10 mouse cellular contexts compared by ENCODE assay signal in the genomic region with DNA sequence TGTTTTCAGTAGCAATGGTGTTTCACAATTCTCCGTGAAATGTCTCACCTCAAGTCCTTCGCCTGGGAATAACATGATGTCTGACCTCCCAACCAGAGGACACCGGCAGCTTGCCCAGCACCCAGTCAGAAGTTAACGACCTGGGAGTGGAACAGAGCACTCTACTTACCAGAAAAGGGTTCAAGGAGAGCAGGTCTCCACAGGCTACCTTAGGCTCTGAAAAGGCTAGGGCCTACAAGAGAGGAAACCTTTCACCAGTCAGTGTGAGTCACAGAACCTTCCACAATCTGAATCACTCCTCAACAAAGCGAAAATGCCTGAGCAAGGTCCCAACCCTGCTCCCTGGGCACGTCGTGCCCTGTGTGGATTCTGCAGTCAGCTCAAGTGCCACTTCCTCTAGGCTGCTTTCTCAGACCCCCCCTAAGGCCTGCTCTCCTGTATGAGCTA. TPM values are rescaled to one million over a fixed set of nuclear protein-coding genes. Genes with fewer than 3 reads are reported as not detected.
DNase-seq lines count a peak whose midpoint lies in the region; ATAC-seq and TF ChIP-seq lines count a peak whose summit lies in the region.
"Had no signal": no experiment of that assay in that cellular context is flagged by ENCODE, and none has a peak within 500 bp of the region (broad histone marks: within the 10 kb centered on the region; RNA-seq: fewer than 3 reads in every experiment).

No protein-coding gene starts in this region.

- ATAC-seq in intestine, embryonic 15.5 days, result peak; percentile 9; the same call in 1 of the 2 replicates
- ATAC-seq in hindbrain, embryonic 11.5 days (ENCODE audit: low FRiP score), result no peak
- ATAC-seq in hindbrain, embryonic 12.5 days (ENCODE audit: low FRiP score), result no peak

- H3K36me3 ChIP-seq in kidney, adult 2 months (ENCODE audit: control insufficient read depth, insufficient read depth, low read length), result no peaks in the 10 kb centered on the region
- H3K36me3 ChIP-seq in intestine, embryonic 15.5 days, result peaks cover 8% of the 10 kb centered on the region; the same call in 1 of the 2 replicates
- no peaks in the 10 kb centered on the region for H3K36me3 ChIP-seq in hindbrain, embryonic 11.5 days (ENCODE audit: control insufficient read depth, insufficient read depth, low read length)
- H3K36me3 ChIP-seq in hindbrain, embryonic 12.5 days, result peaks cover 6% of the 10 kb centered on the region
- H3K36me3 ChIP-seq: neural tube, embryonic 13.5 days had no signal

- no peak for DNase-seq in kidney, adult 2 months
- no peak for DNase-seq in kidney, postnatal 10 days
- DNase-seq in NIH3T3 (ENCODE audit: low read depth), result peak; percentile 50
- DNase-seq in naive thymus-derived CD4-positive, alpha-beta T cell, adult 2 months (ENCODE audit: low read depth), result peak; percentile 68
- DNase-seq in hindbrain, embryonic 11.5 days (ENCODE audit: low spot score), result no peak
- DNase-seq in ovary, postnatal 10 days (ENCODE audit: low spot score), result no peak
- DNase-seq: gastrocnemius, postnatal 25 days had no signal

- H3K27me3 ChIP-seq in kidney, adult 2 months (replicated peaks; ENCODE audit: control insufficient read depth, insufficient read depth, low read length), result no peaks in the 10 kb centered on the region
- H3K27me3 ChIP-seq in intestine, embryonic 15.5 days (replicated peaks), result no peaks in the 10 kb centered on the region
- H3K27me3 ChIP-seq in hindbrain, embryonic 11.5 days (ENCODE audit: control insufficient read depth, insufficient read depth, low read length), result no peaks in the 10 kb centered on the region
- no peaks in the 10 kb centered on the region for H3K27me3 ChIP-seq in hindbrain, embryonic 12.5 days
- H3K27me3 ChIP-seq: neural tube, embryonic 13.5 days had no signal

- no peak overlapping the region for H3K4me3 ChIP-seq in kidney, adult 2 months (ENCODE audit: insufficient read depth, low read depth, low read length)
- H3K4me3 ChIP-seq in intestine, embryonic 15.5 days (replicated peaks), result no peak overlapping the region
- no peak overlapping the region for H3K4me3 ChIP-seq in hindbrain, embryonic 11.5 days (ENCODE audit: low read depth, low read length)
- H3K4me3 ChIP-seq in hindbrain, embryonic 12.5 days, result no peak overlapping the region
- H3K4me3 ChIP-seq: neural tube, embryonic 13.5 days had no signal

- no peak for TF ChIP-seq CTCF in kidney, adult 2 months (conservative IDR thresholded peaks at IDR 0.05; ENCODE audit: insufficient read depth, insufficient read length, low read depth, low read length)

- no peak overlapping the region for H3K9ac ChIP-seq in intestine, embryonic 15.5 days
- no peak overlapping the region for H3K9ac ChIP-seq in hindbrain, embryonic 11.5 days (ENCODE audit: low read depth, low read length)
- H3K9ac ChIP-seq in hindbrain, embryonic 12.5 days, result no peak overlapping the region
- H3K9ac ChIP-seq: neural tube, embryonic 13.5 days had no signal

- no peak for TF ChIP-seq POLR2A in kidney, adult 2 months (IDR thresholded peaks at IDR 0.05; ENCODE audit: low read depth, low read length)

- H3K4me1 ChIP-seq in kidney, adult 2 months (ENCODE audit: control insufficient read depth, insufficient read depth, low read length), result peaks cover 77% of the 10 kb centered on the region
- H3K4me1 ChIP-seq in intestine, embryonic 15.5 days (replicated peaks), result peaks cover 78% of the 10 kb centered on the region
- peaks cover 2% of the 10 kb centered on the region for H3K4me1 ChIP-seq in hindbrain, embryonic 11.5 days (replicated peaks; ENCODE audit: control insufficient read depth, insufficient read depth, low read length)
- H3K4me1 ChIP-seq in hindbrain, embryonic 12.5 days, result peaks cover 23% of the 10 kb centered on the region

- peak overlapping the region; percentile 30; the same call in 1 of the 2 replicates for H3K4me2 ChIP-seq in intestine, embryonic 15.5 days (replicated peaks)
- no peak overlapping the region for H3K4me2 ChIP-seq in hindbrain, embryonic 11.5 days (replicated peaks; ENCODE audit: low read depth, low read length)
- H3K4me2 ChIP-seq in hindbrain, embryonic 12.5 days (replicated peaks), result no peak overlapping the region
- H3K4me2 ChIP-seq: neural tube, embryonic 13.5 days had no signal

- H3K9me3 ChIP-seq in intestine, embryonic 15.5 days, result no peaks in the 10 kb centered on the region
- no peaks in the 10 kb centered on the region for H3K9me3 ChIP-seq in hindbrain, embryonic 11.5 days (ENCODE audit: control insufficient read depth, low read length)
- H3K9me3 ChIP-seq in hindbrain, embryonic 12.5 days (replicated peaks), result no peaks in the 10 kb centered on the region
- H3K9me3 ChIP-seq: neural tube, embryonic 13.5 days had no signal

- H3K27ac ChIP-seq in kidney, adult 2 months (ENCODE audit: insufficient read depth, low read depth, low read length), result peak overlapping the region; percentile 53
- H3K27ac ChIP-seq in intestine, embryonic 15.5 days, result peak overlapping the region; percentile 65
- no peak overlapping the region for H3K27ac ChIP-seq in hindbrain, embryonic 11.5 days (ENCODE audit: low read depth, low read length)
- H3K27ac ChIP-seq in hindbrain, embryonic 12.5 days, result no peak overlapping the region
- H3K27ac ChIP-seq: neural tube, embryonic 13.5 days had no signal

- 11% methylated on average over 7 of the region's 7 CpGs for WGBS in kidney, adult 2 months
- WGBS in intestine, embryonic 15.5 days, result 55% methylated on average over 7 of the region's 7 CpGs
- 87% methylated on average over 7 of the region's 7 CpGs for WGBS in hindbrain, embryonic 11.5 days
- WGBS in hindbrain, embryonic 12.5 days, result 88% methylated on average over 7 of the region's 7 CpGs

RNA-seq across cellular contexts. Expression of a gene that starts 9.5 kb away (rescaled TPM):
- 57.7 and 64.1 TPM in 2 replicates for polyA plus RNA-seq in kidney, adult 2 months (2012; rRNA removed)
- 51.6 and 52.9 TPM in 2 replicates for polyA plus RNA-seq in intestine, embryonic 15.5 days (2015; fragmentation: Nextera tagmentation; extraction: Ambion mirVana)
- 20.7 and 29.8 TPM in 2 replicates for polyA plus RNA-seq in hindbrain, embryonic 11.5 days (2014; fragmentation: Nextera tagmentation; extraction: Ambion mirVana)
- polyA plus RNA-seq in hindbrain, embryonic 12.5 days (2016; fragmentation: Nextera tagmentation; extraction: Ambion mirVana), result 32.0 and 33.5 TPM in 2 replicates

Comparison
In these comparisons a context has a peak if more than half of its experiments do, and no peak if none do; other contexts are left out.
1. DNase-seq: peak in NIH3T3 (single experiment) and naive thymus-derived CD4-positive, alpha-beta T cell, adult 2 months (single experiment); none in kidney, adult 2 months (single experiment), kidney, postnatal 10 days (single experiment), hindbrain, embryonic 11.5 days (single experiment) and ovary, postnatal 10 days (single experiment).
2. H3K27ac ChIP-seq: peak in kidney, adult 2 months (single experiment) and intestine, embryonic 15.5 days (single experiment); none in hindbrain, embryonic 11.5 days (single experiment) and hindbrain, embryonic 12.5 days (single experiment).